Mouse (Mus musculus): ENCODE results near the gene H2afy2. TPM values are rescaled to one million over a fixed set of nuclear protein-coding genes. Genes with fewer than 3 reads are reported as not detected.
A peak's percentile ranks its signal among the peaks of the same experiment; 100 is the strongest.

H2afy2 gene
- polyA plus RNA-seq, 1 experiment: 41.2 TPM

DNA sequence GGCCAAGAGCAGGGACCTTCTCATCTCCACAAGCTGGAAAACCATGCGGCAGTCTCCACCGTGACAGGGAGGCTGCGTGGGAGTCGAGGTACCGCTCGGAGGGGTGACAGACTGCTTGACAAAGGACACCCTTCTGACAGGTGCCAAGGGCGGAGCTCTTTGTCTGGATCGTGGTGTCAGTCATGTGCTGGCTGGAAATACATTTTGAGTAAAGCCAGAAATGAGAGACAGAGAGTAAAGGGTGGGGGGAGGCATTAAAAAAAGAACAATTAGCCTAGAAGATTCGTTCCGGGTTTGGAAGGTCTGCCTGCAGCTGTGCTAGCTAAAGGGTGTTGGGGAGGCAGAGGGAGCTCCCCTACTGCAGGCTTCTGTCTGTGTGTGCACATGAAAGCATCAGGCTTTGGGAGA lies 47.3 kb downstream of the H2afy2 start:
- Histone ChIP-seq H3K4me1 (ENCODE audit: control insufficient read depth, insufficient read depth, low read length) (no peaks in the 10 kb centered on the region), H3K27ac (ENCODE audit: insufficient read depth, low read length) (no peak overlapping the region), H3K4me3 (ENCODE audit: insufficient read depth, low read length) (no peak overlapping the region)
- no peak for TF ChIP-seq POLR2A (IDR thresholded peaks at IDR 0.05; ENCODE audit: low read depth, low read length)
- no peak for TF ChIP-seq CTCF (IDR thresholded peaks at IDR 0.05; ENCODE audit: borderline replicate concordance, insufficient read depth, low read length)

DNA sequence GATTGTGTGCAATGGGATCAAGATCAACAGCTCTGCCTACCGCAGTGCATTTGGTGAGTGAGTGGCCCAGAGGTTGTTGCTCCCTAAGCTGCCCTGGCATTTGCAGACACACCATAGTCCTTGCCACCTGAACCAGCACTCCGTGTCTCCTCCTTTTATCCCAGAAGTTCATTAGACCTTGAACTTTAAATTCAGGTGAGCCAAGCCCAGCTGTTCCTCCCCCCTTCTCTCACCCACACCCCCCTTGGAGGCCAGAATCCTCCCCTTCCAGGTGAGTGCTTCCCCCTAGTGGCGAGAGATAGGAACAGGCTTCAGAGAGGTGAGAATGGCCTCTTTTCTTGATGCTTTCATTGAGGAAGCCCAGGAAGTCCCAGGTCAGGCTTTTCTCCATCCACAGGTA lies 49.6 kb downstream of the H2afy2 start:
- Histone ChIP-seq H3K4me1 (ENCODE audit: control insufficient read depth, insufficient read depth, low read length) (no peaks in the 10 kb centered on the region), H3K4me3 (ENCODE audit: insufficient read depth, low read length) (no peak overlapping the region), H3K27ac (ENCODE audit: insufficient read depth, low read length) (no peak overlapping the region)
- TF ChIP-seq POLR2A (IDR thresholded peaks at IDR 0.05; ENCODE audit: low read depth, low read length) (no peak), CTCF (IDR thresholded peaks at IDR 0.05; ENCODE audit: borderline replicate concordance, insufficient read depth, low read length) (peak; percentile 41; the same call in 1 of the 2 replicates)

GRCm38 (mm10) chr10:61730171-61730570 lies 53.8 kb downstream of the H2afy2 start:
- no peak for TF ChIP-seq POLR2A (IDR thresholded peaks at IDR 0.05; ENCODE audit: low read depth, low read length)
- no peak for TF ChIP-seq CTCF (IDR thresholded peaks at IDR 0.05; ENCODE audit: borderline replicate concordance, insufficient read depth, low read length)
- H3K4me3 ChIP-seq (ENCODE audit: insufficient read depth, low read length): no peak overlapping the region

DNA sequence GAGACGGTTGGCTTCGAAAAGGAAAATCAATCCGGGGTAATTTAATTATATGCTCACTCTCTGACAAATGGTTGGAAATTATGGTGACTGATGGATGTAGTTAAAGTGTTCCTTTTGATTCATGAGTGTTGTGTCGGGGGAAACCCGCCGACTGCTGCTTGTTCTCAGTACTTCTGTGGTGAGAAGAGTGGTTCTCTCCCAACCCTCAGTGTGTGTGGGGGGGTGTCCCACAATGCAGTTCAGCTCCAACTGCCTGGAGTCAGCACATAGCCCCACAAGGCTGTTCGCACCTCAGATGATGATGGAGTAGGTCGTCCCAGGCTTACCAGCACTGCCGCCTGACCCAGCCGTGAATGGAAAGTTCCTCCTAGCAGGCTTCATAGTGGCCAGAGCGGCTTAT lies 54.8 kb downstream of the H2afy2 start:
- H3K27ac ChIP-seq (ENCODE audit: insufficient read depth, low read length): no peak overlapping the region
- no peaks in the 10 kb centered on the region for H3K4me1 ChIP-seq (ENCODE audit: control insufficient read depth, insufficient read depth, low read length)
- H3K4me3 ChIP-seq (ENCODE audit: insufficient read depth, low read length): no peak overlapping the region
- TF ChIP-seq CTCF (IDR thresholded peaks at IDR 0.05; ENCODE audit: borderline replicate concordance, insufficient read depth, low read length) (no peak), POLR2A (IDR thresholded peaks at IDR 0.05; ENCODE audit: low read depth, low read length) (no peak)

More at GRCm38 (mm10) chr10:61730171-61730570, 53.8 kb downstream of the H2afy2 start:
- no peak overlapping the region for H3K27ac ChIP-seq (ENCODE audit: insufficient read depth, low read length)
- no peaks in the 10 kb centered on the region for H3K4me1 ChIP-seq (ENCODE audit: control insufficient read depth, insufficient read depth, low read length)

DNA sequence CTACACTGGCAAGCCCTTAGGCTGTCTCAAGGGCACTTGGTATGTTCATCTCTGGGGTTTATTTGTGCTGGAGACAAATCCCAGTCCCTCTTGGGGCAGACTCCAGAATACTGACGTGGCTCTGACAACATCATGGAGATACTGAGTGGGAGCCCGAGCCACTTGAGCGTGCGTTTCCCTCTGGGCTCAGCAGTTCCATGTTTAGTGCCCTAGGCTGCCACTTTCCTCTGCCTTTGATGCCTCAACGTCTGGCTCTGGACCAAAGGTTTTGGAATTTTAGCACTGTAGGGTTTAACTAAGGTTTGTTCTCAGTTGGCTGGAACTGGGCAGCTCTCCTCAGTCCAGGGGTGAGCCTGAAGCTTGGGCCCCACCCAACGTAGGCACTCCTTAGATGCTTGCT lies 60.7 kb downstream of the H2afy2 start:
- Histone ChIP-seq H3K27ac (ENCODE audit: insufficient read depth, low read length) (no peak overlapping the region), H3K4me1 (ENCODE audit: control insufficient read depth, insufficient read depth, low read length) (no peaks in the 10 kb centered on the region), H3K4me3 (ENCODE audit: insufficient read depth, low read length) (no peak overlapping the region)
- TF ChIP-seq CTCF (IDR thresholded peaks at IDR 0.05; ENCODE audit: borderline replicate concordance, insufficient read depth, low read length): no peak
- TF ChIP-seq POLR2A (IDR thresholded peaks at IDR 0.05; ENCODE audit: low read depth, low read length): no peak

DNA sequence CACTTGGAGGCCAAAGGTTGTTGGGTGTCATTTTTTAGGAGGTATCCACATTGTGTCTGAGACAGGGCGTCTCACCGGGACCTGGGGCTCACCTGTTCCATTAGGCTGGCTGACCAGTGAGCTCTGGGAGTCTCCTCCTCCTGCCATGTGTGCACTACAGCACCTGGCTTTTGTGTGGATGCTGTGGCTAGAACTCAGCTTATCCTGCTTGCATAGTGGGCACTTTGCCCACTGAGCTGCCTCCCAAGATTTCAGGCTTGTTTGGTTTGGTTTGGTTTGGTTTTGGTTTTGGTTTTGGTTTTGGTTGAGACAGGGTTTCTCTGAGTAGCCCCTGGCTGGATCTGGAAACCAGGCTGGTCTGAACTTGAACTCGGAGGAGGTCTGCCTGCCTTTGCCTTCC lies 61.7 kb downstream of the H2afy2 start:
- Histone ChIP-seq H3K27ac (ENCODE audit: insufficient read depth, low read length) (no peak overlapping the region), H3K4me1 (ENCODE audit: control insufficient read depth, insufficient read depth, low read length) (no peaks in the 10 kb centered on the region), H3K4me3 (ENCODE audit: insufficient read depth, low read length) (no peak overlapping the region)
- TF ChIP-seq POLR2A (IDR thresholded peaks at IDR 0.05; ENCODE audit: low read depth, low read length): no peak
- no peak for TF ChIP-seq CTCF (IDR thresholded peaks at IDR 0.05; ENCODE audit: borderline replicate concordance, insufficient read depth, low read length)

DNA sequence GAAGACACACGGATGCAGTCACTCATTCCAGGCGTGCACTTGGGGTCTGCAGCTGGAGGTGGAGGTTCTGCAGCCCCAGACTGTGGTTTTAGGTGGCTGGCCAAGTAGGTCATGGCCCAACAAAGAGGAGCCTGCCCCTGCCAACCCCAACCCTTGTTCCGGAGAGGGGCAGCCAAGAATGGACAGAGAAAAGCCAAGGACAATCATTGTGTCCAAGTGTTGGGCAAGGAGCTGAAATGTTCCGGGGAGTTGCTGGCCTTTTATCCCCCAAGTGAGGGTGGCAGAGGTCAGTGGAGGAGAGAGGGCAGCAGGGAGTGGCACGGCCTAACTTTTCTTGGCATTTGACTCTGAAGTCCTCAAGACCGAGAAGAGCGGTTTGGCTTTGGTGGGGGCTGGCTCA lies 63.6 kb downstream of the H2afy2 start:
- no peak for TF ChIP-seq CTCF (IDR thresholded peaks at IDR 0.05; ENCODE audit: borderline replicate concordance, insufficient read depth, low read length)
- TF ChIP-seq POLR2A (IDR thresholded peaks at IDR 0.05; ENCODE audit: low read depth, low read length): no peak
- Histone ChIP-seq H3K4me3 (ENCODE audit: insufficient read depth, low read length) (no peak overlapping the region), H3K4me1 (ENCODE audit: control insufficient read depth, insufficient read depth, low read length) (no peaks in the 10 kb centered on the region), H3K27ac (ENCODE audit: insufficient read depth, low read length) (no peak overlapping the region)

DNA sequence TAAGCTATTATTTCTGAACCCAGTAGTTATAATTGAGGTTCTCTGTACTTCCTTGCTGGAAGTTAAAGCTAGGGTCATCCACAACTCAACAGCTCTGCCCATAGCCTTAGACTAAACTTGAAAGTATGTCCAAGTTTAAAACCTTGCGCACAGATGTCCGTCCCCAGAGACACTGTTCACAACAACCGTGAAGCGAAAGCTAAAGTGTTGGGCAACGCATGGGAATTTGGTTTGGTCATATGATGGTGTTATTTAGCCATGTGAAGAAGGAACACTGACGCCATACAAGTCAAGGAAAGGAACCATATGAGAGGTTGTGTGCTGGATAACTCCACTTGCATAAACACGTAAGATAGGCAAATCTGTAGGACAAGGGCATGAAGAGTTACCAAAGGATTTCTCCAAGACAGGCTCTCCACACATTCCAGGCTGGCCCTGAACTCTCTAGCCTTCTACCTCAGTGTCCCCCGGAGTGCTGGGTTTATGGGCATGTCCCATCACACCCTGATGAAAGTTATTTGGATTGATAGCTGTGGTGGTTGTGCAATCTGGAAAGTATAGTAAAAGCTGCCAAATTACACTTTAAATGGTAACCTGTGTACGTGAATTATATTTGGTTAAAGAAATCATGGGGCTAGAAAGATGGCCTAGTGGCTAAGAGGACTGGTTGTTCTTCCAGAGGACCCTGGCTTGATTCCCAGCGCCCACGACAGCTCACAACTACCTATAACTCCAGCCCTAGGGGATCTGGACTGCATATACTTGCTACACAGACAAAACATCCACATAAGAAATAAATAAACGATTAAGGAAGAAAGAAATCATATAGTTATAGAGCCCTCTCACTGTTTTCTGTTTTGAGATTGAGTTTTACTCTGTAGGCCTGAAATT lies 66.3 kb downstream of the H2afy2 start:
- no peaks in the 10 kb centered on the region for H3K4me1 ChIP-seq (ENCODE audit: control insufficient read depth, insufficient read depth, low read length)
- TF ChIP-seq CTCF (IDR thresholded peaks at IDR 0.05; ENCODE audit: borderline replicate concordance, insufficient read depth, low read length): no peak
- TF ChIP-seq POLR2A (IDR thresholded peaks at IDR 0.05; ENCODE audit: low read depth, low read length): no peak
- H3K27ac ChIP-seq (ENCODE audit: insufficient read depth, low read length): no peak overlapping the region
- H3K4me3 ChIP-seq (ENCODE audit: insufficient read depth, low read length): no peak overlapping the region

DNA sequence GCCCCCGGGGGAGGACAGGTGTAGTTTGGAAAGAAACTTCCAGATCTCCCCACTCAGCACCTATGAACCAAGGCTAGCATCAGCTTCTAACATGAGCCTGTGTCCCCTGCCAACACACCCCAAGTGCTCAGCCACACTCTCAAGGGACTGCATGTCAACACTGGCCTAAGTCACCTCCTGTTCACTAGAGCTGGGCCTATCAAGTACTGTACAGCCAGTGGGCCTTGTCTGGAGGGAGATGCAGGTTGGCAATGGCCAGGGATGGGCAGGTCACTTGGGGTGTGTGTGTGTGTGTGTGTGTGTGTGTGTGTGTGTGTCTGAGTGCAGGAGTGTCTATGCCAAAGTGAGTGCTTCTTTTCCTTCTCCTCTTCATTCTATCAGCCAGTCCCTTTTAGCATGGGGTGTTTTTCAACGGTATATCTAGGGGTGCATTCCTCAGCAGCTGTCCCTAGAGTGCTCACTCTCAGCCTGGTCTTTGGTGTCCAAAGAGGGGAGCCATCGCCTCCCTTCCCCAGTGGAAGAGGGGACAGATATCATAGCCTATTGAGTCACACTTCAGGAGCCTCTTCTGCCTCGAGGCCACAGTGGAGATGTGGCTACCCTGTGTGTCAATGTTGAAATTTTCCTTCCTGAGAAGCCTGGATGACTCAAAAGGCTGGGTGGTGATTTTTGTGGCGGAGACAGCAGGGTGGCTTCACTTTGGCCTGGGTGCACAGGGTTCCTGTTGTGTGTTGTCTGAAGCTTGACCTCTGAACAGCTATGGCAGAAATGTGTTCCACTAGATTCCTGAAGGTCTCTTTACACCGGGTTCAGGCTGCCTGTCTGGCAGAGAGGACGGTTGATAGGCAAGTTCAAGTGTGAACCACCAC lies 67.7 kb downstream of the H2afy2 start:
- Histone ChIP-seq H3K4me3 (ENCODE audit: insufficient read depth, low read length) (0 out of 2 replicates have a peak overlapping the region, but pooled peaks have one; percentile 90), H3K4me1 (ENCODE audit: control insufficient read depth, insufficient read depth, low read length) (no peaks in the 10 kb centered on the region), H3K27ac (ENCODE audit: insufficient read depth, low read length) (no peak overlapping the region)
- TF ChIP-seq POLR2A (IDR thresholded peaks at IDR 0.05; ENCODE audit: low read depth, low read length) (no peak), CTCF (IDR thresholded peaks at IDR 0.05; ENCODE audit: borderline replicate concordance, insufficient read depth, low read length) (no peak)

All from embryonic fibroblast, embryonic 13.5 days (primary cell).